Mouse (Mus musculus): ENCODE data around the gene Commd7.

Commd7 gene

GRCm38 (mm10) chr2:153622449-153622848, 10.1 kb downstream of the Commd7 start:
- DNase-seq (ENCODE audit: low read depth, low spot score) = no peak

GRCm38 (mm10) chr2:153618889-153619288, 13.7 kb downstream of the Commd7 start:
- DNase-seq (ENCODE audit: low read depth, low spot score) = no peak

- no peak for DNase-seq (ENCODE audit: low read depth, low spot score)
Measured at GRCm38 (mm10) chr2:153618439-153618838, 14.1 kb downstream of the Commd7 start.

GRCm38 (mm10) chr2:153616893-153617292, 15.7 kb downstream of the Commd7 start:
- no peak for DNase-seq (ENCODE audit: low read depth, low spot score)

- DNase-seq (ENCODE audit: low read depth, low spot score) = no peak
Measured at GRCm38 (mm10) chr2:153612594-153613281, 19.8 kb downstream of the Commd7 start.

- DNase-seq (ENCODE audit: low read depth, low spot score) = no peak
Measured at GRCm38 (mm10) chr2:153611743-153612142, 20.8 kb downstream of the Commd7 start.

- DNase-seq (ENCODE audit: low read depth, low spot score) = no peak
Measured at GRCm38 (mm10) chr2:153611241-153611630, 21.3 kb downstream of the Commd7 start.

GRCm38 (mm10) chr2:153610426-153611240, 21.9 kb downstream of the Commd7 start:
- DNase-seq (ENCODE audit: low read depth, low spot score) = peak; percentile 20

GRCm38 (mm10) chr2:153609548-153609947, 23.0 kb downstream of the Commd7 start:
- peak; percentile 90 for DNase-seq (ENCODE audit: low read depth, low spot score)

GRCm38 (mm10) chr2:153609058-153609457, 23.5 kb downstream of the Commd7 start:
- DNase-seq (ENCODE audit: low read depth, low spot score) = no peak

- DNase-seq (ENCODE audit: low read depth, low spot score) = no peak
Measured at GRCm38 (mm10) chr2:153607870-153608515, 24.6 kb downstream of the Commd7 start.

- no peak for DNase-seq (ENCODE audit: low read depth, low spot score)
Measured at GRCm38 (mm10) chr2:153606421-153606820, 26.2 kb downstream of the Commd7 start.

- no peak for DNase-seq (ENCODE audit: low read depth, low spot score)
Measured at GRCm38 (mm10) chr2:153603724-153604123, 28.9 kb downstream of the Commd7 start.

- no peak for DNase-seq (ENCODE audit: low read depth, low spot score)
Measured at GRCm38 (mm10) chr2:153600667-153601648, 31.6 kb downstream of the Commd7 start.

GRCm38 (mm10) chr2:153600021-153600666, 32.4 kb downstream of the Commd7 start:
- DNase-seq (ENCODE audit: low read depth, low spot score) = peak; percentile 51

GRCm38 (mm10) chr2:153597626-153598025, 35.0 kb downstream of the Commd7 start:
- no peak for DNase-seq (ENCODE audit: low read depth, low spot score)

GRCm38 (mm10) chr2:153597014-153597413, 35.6 kb downstream of the Commd7 start:
- DNase-seq (ENCODE audit: low read depth, low spot score) = no peak

GRCm38 (mm10) chr2:153594998-153595397, 37.6 kb downstream of the Commd7 start:
- DNase-seq (ENCODE audit: low read depth, low spot score) = no peak

GRCm38 (mm10) chr2:153593186-153593585, 39.4 kb downstream of the Commd7 start:
- DNase-seq (ENCODE audit: low read depth, low spot score) = peak; percentile 16

Data from mesoderm, embryonic 11.5 days (tissue).